Comparison of ENCODE assay signal across 17 mouse cellular contexts in genomic region chr11:96252541-96253120, GRCm38 (mm10). TPM values are rescaled to one million over a fixed set of nuclear protein-coding genes. Genes with fewer than 3 reads are reported as not detected.
DNase-seq lines count a peak whose midpoint lies in the region; ATAC-seq and TF ChIP-seq lines count a peak whose summit lies in the region.
"Had no signal": no experiment of that assay in that cellular context is flagged by ENCODE, and none has a peak within 500 bp of the region (broad histone marks: within the 10 kb centered on the region; RNA-seq: fewer than 3 reads in every experiment).

No protein-coding gene starts in this region.

- H3K27me3 ChIP-seq in lung, embryonic 16.5 days (ENCODE audit: control insufficient read depth, insufficient read depth, low read depth, low read length), result peaks cover 83% of the 10 kb centered on the region
- peaks cover 73% of the 10 kb centered on the region for H3K27me3 ChIP-seq in lung, postnatal 0 days (replicated peaks; ENCODE audit: insufficient read depth, low read length)
- H3K27me3 ChIP-seq in limb, embryonic 11.5 days (ENCODE audit: control insufficient read depth, insufficient read depth, low read length), result peaks cover 61% of the 10 kb centered on the region

- no peak overlapping the region for H3K9ac ChIP-seq in lung, embryonic 16.5 days (ENCODE audit: low read length)
- no peak overlapping the region for H3K9ac ChIP-seq in lung, postnatal 0 days (replicated peaks; ENCODE audit: low read depth)
- H3K9ac ChIP-seq in limb, embryonic 11.5 days (ENCODE audit: low read length), result peak overlapping the region; percentile 58
- H3K9ac ChIP-seq: embryonic facial prominence, embryonic 12.5 days; forebrain, embryonic 12.5 days; liver, embryonic 15.5 days had no signal

- no peaks in the 10 kb centered on the region for H3K4me1 ChIP-seq in lung, embryonic 16.5 days (replicated peaks; ENCODE audit: control insufficient read depth, insufficient read depth, low read length)
- no peaks in the 10 kb centered on the region for H3K4me1 ChIP-seq in lung, postnatal 0 days (ENCODE audit: insufficient read depth, low read depth, low read length)
- peaks cover 8% of the 10 kb centered on the region for H3K4me1 ChIP-seq in limb, embryonic 11.5 days (ENCODE audit: control insufficient read depth, insufficient read depth, low read length)
- H3K4me1 ChIP-seq: embryonic facial prominence, embryonic 12.5 days; forebrain, embryonic 12.5 days; liver, embryonic 15.5 days had no signal

- no peaks in the 10 kb centered on the region for H3K36me3 ChIP-seq in lung, embryonic 16.5 days (ENCODE audit: control insufficient read depth, insufficient read depth, low read length)
- no peaks in the 10 kb centered on the region for H3K36me3 ChIP-seq in lung, postnatal 0 days (ENCODE audit: insufficient read depth, low read length)
- H3K36me3 ChIP-seq in limb, embryonic 11.5 days (ENCODE audit: control insufficient read depth, insufficient read depth, low read length), result no peaks in the 10 kb centered on the region
- H3K36me3 ChIP-seq: embryonic facial prominence, embryonic 12.5 days; forebrain, embryonic 12.5 days; liver, embryonic 15.5 days had no signal

- no peak for TF ChIP-seq EP300 in lung, postnatal 0 days (IDR thresholded peaks at IDR 0.05)

- H3K4me2 ChIP-seq in lung, embryonic 16.5 days (ENCODE audit: low read depth, low read length), result no peak overlapping the region
- no peak overlapping the region for H3K4me2 ChIP-seq in lung, postnatal 0 days (replicated peaks; ENCODE audit: low read depth, low read length)
- peak overlapping the region; percentile 53 for H3K4me2 ChIP-seq in limb, embryonic 11.5 days (ENCODE audit: low read depth, severe bottlenecking)
- H3K4me2 ChIP-seq: embryonic facial prominence, embryonic 12.5 days; forebrain, embryonic 12.5 days; liver, embryonic 15.5 days had no signal

- H3K4me3 ChIP-seq in lung, embryonic 16.5 days (ENCODE audit: low read length), result peak overlapping the region; percentile 33; the same call in 1 of the 2 replicates
- no peak overlapping the region for H3K4me3 ChIP-seq in lung, postnatal 0 days (ENCODE audit: low read depth, low read length)
- H3K4me3 ChIP-seq in limb, embryonic 11.5 days (ENCODE audit: low read depth, low read length), result peak overlapping the region; percentile 43
- H3K4me3 ChIP-seq: embryonic facial prominence, embryonic 12.5 days; forebrain, embryonic 12.5 days; liver, embryonic 15.5 days had no signal

- H3K27ac ChIP-seq in lung, embryonic 16.5 days (ENCODE audit: low read length), result no peak overlapping the region
- H3K27ac ChIP-seq in lung, postnatal 0 days (ENCODE audit: low read length), result no peak overlapping the region
- H3K27ac ChIP-seq in limb, embryonic 11.5 days (replicated peaks; ENCODE audit: low read depth, low read length), result no peak overlapping the region
- H3K27ac ChIP-seq: embryonic facial prominence, embryonic 12.5 days; forebrain, embryonic 12.5 days; liver, embryonic 15.5 days; stomach, postnatal 0 days had no signal

- H3K9me3 ChIP-seq in lung, embryonic 16.5 days (ENCODE audit: control insufficient read depth, low read length), result no peaks in the 10 kb centered on the region
- no peaks in the 10 kb centered on the region for H3K9me3 ChIP-seq in lung, postnatal 0 days (ENCODE audit: low read length)
- no peaks in the 10 kb centered on the region for H3K9me3 ChIP-seq in limb, embryonic 11.5 days (ENCODE audit: control insufficient read depth, low read length)
- H3K9me3 ChIP-seq: embryonic facial prominence, embryonic 12.5 days; forebrain, embryonic 12.5 days; liver, embryonic 15.5 days had no signal

- ATAC-seq in lung, embryonic 16.5 days (ENCODE audit: low read depth), result no peak
- ATAC-seq in lung, postnatal 0 days, result no peak
- ATAC-seq in limb, embryonic 11.5 days (ENCODE audit: insufficient number of reproducible peaks, low FRiP score, low TSS enrichment, low read depth), result no peak

- peak; percentile 58 for DNase-seq in adrenal gland, adult 2 months
- DNase-seq in adrenal gland, postnatal 4 days (ENCODE audit: low spot score in 2 of 2), result no peak
- DNase-seq in lung, postnatal 0 days (ENCODE audit: low spot score), result no peak
- peak; percentile 41 for DNase-seq in limb, embryonic 11.5 days (ENCODE audit: low spot score)
- DNase-seq in cerebellum, postnatal 14 days, result no peak
- DNase-seq in retina, embryonic 14.5 days (ENCODE audit: low spot score), result no peak
- no peak for DNase-seq in left cerebral cortex, adult 9 months (ENCODE audit: low spot score in 2 of 2)
- DNase-seq: cerebellum, adult 2 months; heart, postnatal 4 days; spleen, adult 18-20 months had no signal

- WGBS in lung, embryonic 16.5 days, result 7% methylated on average over 12 of the region's 12 CpGs
- 6% methylated on average over 12 of the region's 12 CpGs for WGBS in lung, postnatal 0 days
- 2% methylated on average over 12 of the region's 12 CpGs for WGBS in limb, embryonic 11.5 days

- TF ChIP-seq CTCF in lung, postnatal 0 days (IDR thresholded peaks at IDR 0.05), result no peak

RNA-seq across cellular contexts. Expression of gene Hoxb9, which starts 18.6 kb away (rescaled TPM):
- total RNA-seq in adrenal gland, adult 2 months (2021), result 100 to 1,000 TPM; 183 to 377 TPM
- 156 and 180 TPM in 2 replicates for polyA plus RNA-seq in adrenal gland, adult 2 months (2012; rRNA removed)
- total RNA-seq in adrenal gland, postnatal 4 days (2021), result 10 to 100 TPM; 86.0 to 93.6 TPM
- polyA plus RNA-seq in lung, embryonic 16.5 days (2015; fragmentation: Nextera tagmentation; extraction: Ambion mirVana), result 0.28 and 0.30 TPM in 2 replicates
- not detected in 2 replicates for polyA plus RNA-seq in lung, postnatal 0 days (2015; fragmentation: Nextera tagmentation; extraction: Ambion mirVana)
- polyA plus RNA-seq in limb, embryonic 11.5 days (2014; fragmentation: Nextera tagmentation; extraction: Ambion mirVana), result 1.7 and 1.8 TPM in 2 replicates
- total RNA-seq: heart, postnatal 4 days; megakaryocyte, adult 5-6 weeks had no signal
- polyA plus RNA-seq: cerebellum, adult 2 months; forebrain, embryonic 12.5 days; liver, embryonic 15.5 days had no signal

RNA-seq across cellular contexts. Expression of gene Hoxb8, which starts 29.1 kb away (rescaled TPM):
- 10 to 100 TPM; 67.3 to 93.9 TPM for total RNA-seq in adrenal gland, adult 2 months (2021)
- polyA plus RNA-seq in adrenal gland, adult 2 months (2012; rRNA removed), result 357 and 428 TPM in 2 replicates
- total RNA-seq in adrenal gland, postnatal 4 days (2021), result 10 to 100 TPM; 58.4 to 61.2 TPM
- 0.33 and 0.79 TPM in 2 replicates for polyA plus RNA-seq in lung, embryonic 16.5 days (2015; fragmentation: Nextera tagmentation; extraction: Ambion mirVana)
- polyA plus RNA-seq in lung, postnatal 0 days (2015; fragmentation: Nextera tagmentation; extraction: Ambion mirVana), result 0.23 and 0.35 TPM in 2 replicates
- polyA plus RNA-seq in limb, embryonic 11.5 days (2014; fragmentation: Nextera tagmentation; extraction: Ambion mirVana), result 0.38 and 0.89 TPM in 2 replicates
- total RNA-seq: heart, postnatal 4 days; left cerebral cortex, adult 8-10 months; megakaryocyte, adult 5-6 weeks had no signal
- polyA plus RNA-seq: embryonic facial prominence, embryonic 12.5 days; forebrain, embryonic 12.5 days; liver, embryonic 15.5 days had no signal

RNA-seq across cellular contexts. Expression of gene Hoxb7, which starts 33.8 kb away (rescaled TPM):
- 10 to 100 TPM; 46.4 to 46.7 TPM for total RNA-seq in adrenal gland, adult 2 months (2021)
- polyA plus RNA-seq in adrenal gland, adult 2 months (2012; rRNA removed), result 48.8 and 55.9 TPM in 2 replicates
- total RNA-seq in adrenal gland, postnatal 4 days (2021), result 10 to 100 TPM; 39.4 to 49.8 TPM
- polyA plus RNA-seq in lung, embryonic 16.5 days (2015; fragmentation: Nextera tagmentation; extraction: Ambion mirVana), result 2.2 and 3.2 TPM in 2 replicates
- polyA plus RNA-seq in lung, postnatal 0 days (2015; fragmentation: Nextera tagmentation; extraction: Ambion mirVana), result 1.3 and 1.9 TPM in 2 replicates
- polyA plus RNA-seq in limb, embryonic 11.5 days (2014; fragmentation: Nextera tagmentation; extraction: Ambion mirVana), result 3.7 and 4.3 TPM in 2 replicates
- total RNA-seq: left cerebral cortex, adult 8-10 months; megakaryocyte, adult 5-6 weeks had no signal
- polyA plus RNA-seq: cerebellum, adult 2 months; embryonic facial prominence, embryonic 12.5 days; forebrain, embryonic 12.5 days had no signal

RNA-seq across cellular contexts. Expression of gene Hoxb6, which starts 39.6 kb away (rescaled TPM):
- 10 to 100 TPM; 33.0 to 72.2 TPM for total RNA-seq in adrenal gland, adult 2 months (2021)
- 201 and 210 TPM in 2 replicates for polyA plus RNA-seq in adrenal gland, adult 2 months (2012; rRNA removed)
- total RNA-seq in adrenal gland, postnatal 4 days (2021), result 10 to 100 TPM; 43.6 to 47.9 TPM
- 8.8 and 11.6 TPM in 2 replicates for polyA plus RNA-seq in lung, embryonic 16.5 days (2015; fragmentation: Nextera tagmentation; extraction: Ambion mirVana)
- 7.3 and 7.4 TPM in 2 replicates for polyA plus RNA-seq in lung, postnatal 0 days (2015; fragmentation: Nextera tagmentation; extraction: Ambion mirVana)
- 1.9 and 2.8 TPM in 2 replicates for polyA plus RNA-seq in limb, embryonic 11.5 days (2014; fragmentation: Nextera tagmentation; extraction: Ambion mirVana)
- total RNA-seq: heart, postnatal 4 days; left cerebral cortex, adult 8-10 months; megakaryocyte, adult 5-6 weeks had no signal
- polyA plus RNA-seq: embryonic facial prominence, embryonic 12.5 days; forebrain, embryonic 12.5 days had no signal

RNA-seq across cellular contexts. Expression of gene Hoxb5, which starts 50.5 kb away (rescaled TPM):
- total RNA-seq in adrenal gland, adult 2 months (2021), result 10 to 100 TPM; 15.2 to 31.6 TPM
- polyA plus RNA-seq in adrenal gland, adult 2 months (2012; rRNA removed), result 43.4 and 45.6 TPM in 2 replicates
- total RNA-seq in adrenal gland, postnatal 4 days (2021), result 10 to 100 TPM; 26.5 to 27.8 TPM
- 39.2 and 46.6 TPM in 2 replicates for polyA plus RNA-seq in lung, embryonic 16.5 days (2015; fragmentation: Nextera tagmentation; extraction: Ambion mirVana)
- 16.8 and 17.3 TPM in 2 replicates for polyA plus RNA-seq in lung, postnatal 0 days (2015; fragmentation: Nextera tagmentation; extraction: Ambion mirVana)
- 2.1 and 2.6 TPM in 2 replicates for polyA plus RNA-seq in limb, embryonic 11.5 days (2014; fragmentation: Nextera tagmentation; extraction: Ambion mirVana)
- total RNA-seq: left cerebral cortex, adult 8-10 months; megakaryocyte, adult 5-6 weeks had no signal
- polyA plus RNA-seq: forebrain, embryonic 12.5 days had no signal

Comparison
In these comparisons a context has a peak if more than half of its experiments do, and no peak if none do; other contexts are left out.
1. DNase-seq: peak in adrenal gland, adult 2 months (single experiment) and limb, embryonic 11.5 days (single experiment); none in adrenal gland, postnatal 4 days (0 of 2), lung, postnatal 0 days (single experiment), cerebellum, postnatal 14 days (0 of 2), retina, embryonic 14.5 days (single experiment) and left cerebral cortex, adult 9 months (0 of 2).
2. RNA of gene Hoxb9, which starts 18.6 kb away (polyA plus RNA-seq): 156 to 180 TPM in adrenal gland, adult 2 months; 1.7 to 1.8 TPM in limb, embryonic 11.5 days, 0.28 to 0.30 TPM in lung, embryonic 16.5 days and not detected in lung, postnatal 0 days; every median in the first group is over 10 times any median in the second.
3. RNA of gene Hoxb8, which starts 29.1 kb away (polyA plus RNA-seq): 357 to 428 TPM in adrenal gland, adult 2 months; 0.38 to 0.89 TPM in limb, embryonic 11.5 days, 0.33 to 0.79 TPM in lung, embryonic 16.5 days and 0.23 to 0.35 TPM in lung, postnatal 0 days; every median in the first group is over 100 times any median in the second.